Mouse (Mus musculus) frontal cortex, postnatal 14 days (tissue): Measurements from ENCODE around the gene B3galt4.
"Not testable (repeated sequence)": the region's sequence is repeated elsewhere in the genome, so short reads cannot be mapped to it uniquely, and the experiment has no call there.

ENCODE experiments used
- DNase-seq, 2 experiments: peaks; one replicate each; pipeline ENCODE4 v3.0.0; 2022; ENCODE audit warnings: low spot score in 2 of 2

B3galt4 gene

GRCm38 (mm10) chr17:33951021-33951946 lies at the start of gene B3galt4:
B3galt4 (minus strand) TSS chr17:33951488.
- peak; percentile 59 to 72 for DNase-seq

GRCm38 (mm10) chr17:34000796-34001195 lies 49.5 kb upstream of the B3galt4 start:
- DNase-seq: not testable (repeated sequence)

DNA sequence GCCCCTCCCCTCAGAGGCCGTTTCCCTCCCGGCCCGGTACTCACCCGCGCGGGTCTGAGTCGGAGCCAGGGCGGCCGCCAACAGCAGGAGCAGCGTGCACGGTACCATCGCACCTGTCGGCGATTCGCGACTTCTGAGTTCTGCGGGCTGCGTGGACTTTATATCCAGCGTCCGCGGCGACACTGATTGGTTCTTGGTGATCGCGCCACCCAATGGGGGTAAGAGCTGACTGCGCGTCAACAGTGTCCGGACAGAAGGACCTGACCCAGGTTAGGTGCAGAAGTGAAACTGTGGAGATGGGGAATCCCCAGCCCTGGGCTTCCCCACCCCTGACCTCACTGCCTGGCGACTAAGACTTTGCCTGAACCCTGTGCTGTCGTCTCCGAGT lies 48.9 kb upstream of the B3galt4 start, which contains the start of gene H2-K1:
H2-K1 (minus strand) TSS at position 198 of the 388 bp plus-strand sequence.
- DNase-seq: peak; percentile 44 to 53

- no peak for DNase-seq
Observed at GRCm38 (mm10) chr17:33999341-34000149, 48.3 kb upstream of the B3galt4 start.

DNA sequence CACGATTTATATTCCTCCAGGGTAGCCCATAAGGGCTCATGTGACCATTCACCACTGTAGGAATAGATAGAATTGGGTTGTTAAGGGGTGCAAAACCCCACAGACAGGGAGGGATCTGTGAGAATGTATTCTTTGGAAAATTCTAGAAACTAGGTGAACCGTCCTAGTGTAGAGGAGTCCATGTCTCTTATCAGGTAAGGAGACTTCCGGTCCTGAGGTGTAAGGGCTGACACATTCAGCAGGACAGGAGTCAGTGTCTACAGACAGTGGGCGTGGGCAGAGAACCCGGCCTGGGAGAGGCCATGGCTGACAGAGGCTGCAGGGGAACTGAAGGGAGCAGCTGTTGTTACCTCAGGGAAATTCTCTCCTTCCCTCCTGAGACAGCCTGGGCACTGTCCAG lies 47.4 kb upstream of the B3galt4 start:
- DNase-seq: not testable (repeated sequence)

GRCm38 (mm10) chr17:33997025-33997424 lies 45.7 kb upstream of the B3galt4 start:
- not testable (repeated sequence) for DNase-seq

GRCm38 (mm10) chr17:33995651-33996050 lies 44.4 kb upstream of the B3galt4 start:
- DNase-seq: no peak

DNA sequence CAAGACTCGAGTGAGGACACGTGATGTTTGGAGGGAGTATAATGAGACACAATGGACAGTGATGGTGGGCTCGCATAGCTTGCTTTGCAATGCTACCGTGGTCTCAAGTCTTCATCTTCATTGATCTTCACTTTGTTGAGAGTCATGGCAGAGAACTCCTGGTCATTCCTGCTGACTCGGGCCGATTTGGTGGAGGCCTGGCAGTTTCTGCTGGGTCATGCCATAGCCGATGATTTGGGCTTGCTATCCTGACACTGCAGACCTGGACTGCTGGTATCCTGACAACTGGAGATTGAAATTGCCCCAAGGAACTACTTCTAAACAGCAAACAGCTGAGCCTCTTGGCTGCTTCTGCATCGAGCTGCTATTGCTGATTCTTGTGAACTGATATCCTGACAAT lies 43.7 kb upstream of the B3galt4 start:
- DNase-seq: no peak

DNA sequence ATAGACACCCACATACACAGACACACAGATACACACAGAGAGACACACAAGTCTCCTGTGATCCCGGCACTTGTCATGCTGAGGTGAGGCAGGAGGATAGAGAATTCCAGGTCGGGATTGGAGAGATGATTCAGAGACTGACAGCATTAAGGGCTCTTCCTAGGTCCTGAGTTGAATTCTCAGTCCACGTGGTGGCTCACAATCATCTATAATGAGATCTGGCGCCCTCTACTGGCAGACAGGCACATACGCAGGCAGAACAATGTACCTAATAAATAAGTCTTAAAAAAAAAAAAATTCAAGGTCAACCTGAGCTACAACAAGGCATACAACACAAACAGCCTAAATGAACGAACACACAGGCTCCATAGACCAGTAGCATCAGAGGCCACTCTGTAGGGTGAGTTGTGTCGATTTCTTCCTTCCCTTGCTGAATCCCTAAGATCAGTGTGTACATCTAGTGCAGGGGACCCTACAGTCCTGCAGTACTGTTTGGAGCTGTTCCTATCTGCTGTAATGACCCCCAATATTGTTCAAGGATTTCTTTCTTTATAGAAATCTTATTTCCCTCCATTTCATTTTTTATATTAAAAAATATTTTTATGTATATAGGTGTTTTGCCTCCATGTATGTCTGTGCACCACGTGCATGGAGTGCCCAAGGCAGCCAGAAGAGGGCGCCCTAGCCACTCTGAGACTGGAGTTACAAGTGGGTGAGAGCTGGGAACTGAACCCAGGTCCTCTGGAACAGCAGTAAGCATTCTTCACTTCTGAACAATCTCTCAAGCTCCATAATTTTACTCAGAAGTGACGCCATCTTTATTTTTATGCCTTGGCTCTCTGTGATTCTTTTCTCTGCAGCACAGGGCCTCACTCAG lies 40.7 kb upstream of the B3galt4 start:
- DNase-seq: no peak

DNA sequence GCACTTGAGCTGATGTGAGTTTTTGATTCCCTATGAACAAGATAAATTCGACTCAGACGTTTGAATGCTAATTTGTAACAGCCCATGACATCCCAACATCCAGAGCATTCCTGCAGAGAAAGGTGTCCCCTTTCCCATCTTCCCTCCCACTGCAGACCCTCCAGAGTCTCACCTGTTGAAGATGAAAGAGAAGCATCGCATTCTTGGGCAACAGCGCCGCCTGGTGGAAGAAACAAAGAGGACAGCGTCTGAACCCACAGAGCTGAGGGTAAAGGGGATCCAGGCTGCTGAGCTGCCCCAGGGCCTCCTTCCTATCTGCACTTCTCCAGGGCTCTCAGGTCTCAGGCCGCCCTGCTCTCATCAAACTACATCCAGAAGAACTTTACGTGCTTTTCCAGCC lies 30.8 kb upstream of the B3galt4 start:
- DNase-seq: not testable (repeated sequence)

- DNase-seq: peak; percentile 81 to 87
Observed at GRCm38 (mm10) chr17:33981192-33981909, 30.1 kb upstream of the B3galt4 start.

- no peak for DNase-seq
Observed at GRCm38 (mm10) chr17:33980181-33981035, 29.1 kb upstream of the B3galt4 start.

- DNase-seq: no peak
Observed at GRCm38 (mm10) chr17:33979512-33980050, 28.3 kb upstream of the B3galt4 start.

DNA sequence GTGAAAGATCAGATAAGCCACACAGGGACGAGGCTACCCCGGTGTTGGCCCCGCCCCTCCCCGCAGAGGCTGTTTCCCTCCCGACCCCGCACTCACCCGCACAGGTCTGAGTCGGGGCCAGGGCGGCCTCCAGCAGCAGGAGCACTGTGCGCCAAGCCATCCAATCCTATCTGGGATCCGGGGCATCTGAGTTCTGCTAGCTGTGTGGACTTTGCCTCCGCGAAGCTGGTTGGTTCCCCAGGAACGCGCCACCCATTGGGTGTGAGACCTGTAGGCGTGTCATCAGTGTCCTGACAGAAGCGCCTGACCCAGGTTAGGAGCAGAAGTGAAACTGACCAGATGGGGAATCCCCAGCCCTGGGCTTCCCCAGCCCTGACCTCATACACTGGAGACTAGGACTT lies 27.3 kb upstream of the B3galt4 start:
- DNase-seq: no peak

GRCm38 (mm10) chr17:33977861-33978557 lies 26.7 kb upstream of the B3galt4 start:
- no peak for DNase-seq

DNA sequence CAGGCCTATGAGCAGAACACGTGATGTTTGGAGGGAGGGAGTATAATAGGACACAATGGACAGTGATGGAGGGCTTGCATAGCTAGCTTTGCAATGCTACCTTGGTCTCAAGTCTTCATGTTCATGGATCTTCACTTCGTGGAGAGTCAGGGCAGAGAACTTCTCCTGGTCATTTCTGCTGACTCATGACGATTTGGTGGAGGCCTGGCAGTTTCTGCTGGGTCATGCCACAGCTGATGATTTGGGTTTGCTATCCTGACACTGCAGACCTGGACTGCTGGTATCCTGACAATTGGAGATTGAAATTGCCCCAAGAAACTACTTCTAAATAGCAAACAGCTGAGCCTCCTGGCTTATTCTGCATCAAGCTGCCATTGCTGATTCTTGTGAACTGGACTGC lies 22.3 kb upstream of the B3galt4 start:
- DNase-seq: no peak

DNA sequence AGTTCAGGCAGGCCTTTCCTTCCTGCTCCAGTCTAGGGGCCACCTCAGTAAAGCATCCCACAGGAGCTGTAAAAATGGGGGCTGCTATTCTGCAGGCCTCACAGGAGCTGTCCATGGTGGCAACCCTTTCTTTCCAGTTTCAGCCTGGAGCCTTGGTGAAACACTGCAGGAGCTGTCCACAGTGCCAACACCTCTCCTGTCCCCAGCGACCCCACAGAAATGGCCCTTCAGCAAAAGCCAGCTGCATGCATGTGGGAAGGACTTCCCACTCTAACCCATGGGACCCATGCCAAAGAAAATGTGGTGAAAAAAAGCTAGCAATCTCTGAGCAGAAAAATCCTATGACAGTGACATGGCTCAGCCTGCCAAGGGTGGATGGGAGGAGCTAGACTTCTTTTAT lies 21.4 kb upstream of the B3galt4 start:
- DNase-seq: no peak

DNA sequence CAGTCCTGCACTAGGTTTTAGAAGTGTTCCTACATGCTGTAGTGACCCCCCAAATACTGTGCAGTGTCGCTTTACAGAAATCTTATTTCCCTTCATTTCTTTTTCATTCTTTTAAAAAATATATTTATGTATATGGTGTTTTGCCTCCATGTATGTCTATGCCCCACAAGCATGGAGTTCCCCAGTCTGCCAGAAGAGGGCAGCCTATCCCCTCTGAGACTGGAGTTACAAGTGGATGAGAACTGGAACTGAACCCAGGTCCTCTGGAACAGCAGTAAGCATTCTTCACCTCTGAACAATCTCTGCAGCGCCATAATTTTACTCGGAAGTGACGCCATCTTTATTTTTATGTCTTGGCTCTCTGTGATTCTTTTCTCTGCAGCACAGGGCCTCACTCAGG lies 18.1 kb upstream of the B3galt4 start:
- DNase-seq: no peak

DNA sequence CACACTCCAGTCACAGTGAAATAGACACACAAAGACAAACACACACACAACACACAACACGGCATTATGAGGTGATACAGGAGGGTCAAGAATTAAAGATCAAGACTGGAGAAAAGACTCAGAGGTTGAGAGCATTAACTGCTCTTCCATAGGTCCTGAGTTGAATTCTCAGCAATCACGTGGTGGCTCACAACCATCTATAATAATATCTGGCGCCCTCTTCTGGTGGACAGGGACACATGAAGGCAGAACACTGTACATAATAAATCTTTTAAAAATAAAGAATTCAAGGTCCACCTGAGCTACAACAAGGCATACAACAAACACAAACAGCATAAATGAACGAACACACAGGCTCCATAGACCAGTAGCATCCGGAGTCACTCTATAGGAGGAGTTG lies 17.6 kb upstream of the B3galt4 start:
- no peak for DNase-seq
